Mouse (Mus musculus): Measurements from ENCODE around the gene Cdk8.

Gene Cdk8

GRCm38 (mm10) chr5:146240771-146241170 is 9.7 kb downstream of the Cdk8 start:
- peaks cover 31% of the 10 kb centered on the region for H3K4me1 ChIP-seq (replicated peaks; ENCODE audit: low read depth, low read length)
- no peak for TF ChIP-seq CTCF (conservative IDR thresholded peaks at IDR 0.05; ENCODE audit: low read length)
- TF ChIP-seq NANOG (IDR thresholded peaks at IDR 0.05; ENCODE audit: borderline replicate concordance, low read length) = no peak
- TF ChIP-seq POU5F1 (IDR thresholded peaks at IDR 0.05; ENCODE audit: borderline replicate concordance, low read length) = no peak
- H3K4me3 ChIP-seq (replicated peaks; ENCODE audit: low read length) = no peak overlapping the region
- no peaks in the 10 kb centered on the region for H3K9me3 ChIP-seq (ENCODE audit: low read length)
- H3K27me3 ChIP-seq (ENCODE audit: insufficient read depth, low read length) = no peaks in the 10 kb centered on the region
- peaks cover 7% of the 10 kb centered on the region for H3K36me3 ChIP-seq (ENCODE audit: insufficient read depth, low read length)

GRCm38 (mm10) chr5:146241202-146241601 is 10.2 kb downstream of the Cdk8 start:
- TF ChIP-seq NANOG (IDR thresholded peaks at IDR 0.05; ENCODE audit: borderline replicate concordance, low read length) = no peak
- TF ChIP-seq CTCF (conservative IDR thresholded peaks at IDR 0.05; ENCODE audit: low read length) = no peak
- TF ChIP-seq POU5F1 (IDR thresholded peaks at IDR 0.05; ENCODE audit: borderline replicate concordance, low read length) = no peak
- H3K4me3 ChIP-seq (replicated peaks; ENCODE audit: low read length) = no peak overlapping the region
- peaks cover 6% of the 10 kb centered on the region; the same call in 1 of the 2 replicates for H3K36me3 ChIP-seq (ENCODE audit: insufficient read depth, low read length)

GRCm38 (mm10) chr5:146245193-146245592 is 14.2 kb downstream of the Cdk8 start:
- no peaks in the 10 kb centered on the region for H3K27me3 ChIP-seq (ENCODE audit: insufficient read depth, low read length)
- no peak overlapping the region for H3K4me3 ChIP-seq (replicated peaks; ENCODE audit: low read length)
- no peaks in the 10 kb centered on the region for H3K9me3 ChIP-seq (ENCODE audit: low read length)
- TF ChIP-seq NANOG (IDR thresholded peaks at IDR 0.05; ENCODE audit: borderline replicate concordance, low read length) (no peak), CTCF (conservative IDR thresholded peaks at IDR 0.05; ENCODE audit: low read length) (no peak), POU5F1 (IDR thresholded peaks at IDR 0.05; ENCODE audit: borderline replicate concordance, low read length) (no peak)
- H3K4me1 ChIP-seq (replicated peaks; ENCODE audit: low read depth, low read length) = peaks cover 25% of the 10 kb centered on the region
- peaks cover 12% of the 10 kb centered on the region for H3K36me3 ChIP-seq (ENCODE audit: insufficient read depth, low read length)

More at GRCm38 (mm10) chr5:146241202-146241601, 10.2 kb downstream of the Cdk8 start:
- H3K9me3 ChIP-seq (ENCODE audit: low read length) = no peaks in the 10 kb centered on the region
- peaks cover 30% of the 10 kb centered on the region for H3K4me1 ChIP-seq (replicated peaks; ENCODE audit: low read depth, low read length)
- H3K27me3 ChIP-seq (ENCODE audit: insufficient read depth, low read length) = no peaks in the 10 kb centered on the region

- H3K9me3 ChIP-seq (ENCODE audit: low read length) = no peaks in the 10 kb centered on the region
- no peak for TF ChIP-seq CTCF (conservative IDR thresholded peaks at IDR 0.05; ENCODE audit: low read length)
- TF ChIP-seq POU5F1 (IDR thresholded peaks at IDR 0.05; ENCODE audit: borderline replicate concordance, low read length) = no peak
- no peak for TF ChIP-seq NANOG (IDR thresholded peaks at IDR 0.05; ENCODE audit: borderline replicate concordance, low read length)
- H3K36me3 ChIP-seq (ENCODE audit: insufficient read depth, low read length) = peaks cover 12% of the 10 kb centered on the region
- H3K27me3 ChIP-seq (ENCODE audit: insufficient read depth, low read length) = no peaks in the 10 kb centered on the region
- H3K4me1 ChIP-seq (replicated peaks; ENCODE audit: low read depth, low read length) = peaks cover 25% of the 10 kb centered on the region
- H3K4me3 ChIP-seq (replicated peaks; ENCODE audit: low read length) = no peak overlapping the region
Measured at GRCm38 (mm10) chr5:146245646-146246370, 14.8 kb downstream of the Cdk8 start.

GRCm38 (mm10) chr5:146246386-146246785 is 15.4 kb downstream of the Cdk8 start:
- no peak overlapping the region for H3K4me3 ChIP-seq (replicated peaks; ENCODE audit: low read length)
- H3K27me3 ChIP-seq (ENCODE audit: insufficient read depth, low read length) = no peaks in the 10 kb centered on the region
- peaks cover 12% of the 10 kb centered on the region for H3K36me3 ChIP-seq (ENCODE audit: insufficient read depth, low read length)
- no peaks in the 10 kb centered on the region for H3K9me3 ChIP-seq (ENCODE audit: low read length)
- H3K4me1 ChIP-seq (replicated peaks; ENCODE audit: low read depth, low read length) = peaks cover 25% of the 10 kb centered on the region
- TF ChIP-seq NANOG (IDR thresholded peaks at IDR 0.05; ENCODE audit: borderline replicate concordance, low read length) (no peak), POU5F1 (IDR thresholded peaks at IDR 0.05; ENCODE audit: borderline replicate concordance, low read length) (no peak), CTCF (conservative IDR thresholded peaks at IDR 0.05; ENCODE audit: low read length) (no peak)

- H3K27me3 ChIP-seq (ENCODE audit: insufficient read depth, low read length) = no peaks in the 10 kb centered on the region
Measured at GRCm38 (mm10) chr5:146247709-146248108, 16.7 kb downstream of the Cdk8 start.

GRCm38 (mm10) chr5:146248746-146249145 is 17.7 kb downstream of the Cdk8 start:
- Histone ChIP-seq H3K4me1 (replicated peaks; ENCODE audit: low read depth, low read length) (peaks cover 18% of the 10 kb centered on the region), H3K4me3 (replicated peaks; ENCODE audit: low read length) (no peak overlapping the region), H3K27me3 (ENCODE audit: insufficient read depth, low read length) (no peaks in the 10 kb centered on the region), H3K36me3 (ENCODE audit: insufficient read depth, low read length) (peaks cover 15% of the 10 kb centered on the region), H3K9me3 (ENCODE audit: low read length) (no peaks in the 10 kb centered on the region)
- no peak for TF ChIP-seq POU5F1 (IDR thresholded peaks at IDR 0.05; ENCODE audit: borderline replicate concordance, low read length)
- TF ChIP-seq CTCF (conservative IDR thresholded peaks at IDR 0.05; ENCODE audit: low read length) = no peak
- no peak for TF ChIP-seq NANOG (IDR thresholded peaks at IDR 0.05; ENCODE audit: borderline replicate concordance, low read length)

More at GRCm38 (mm10) chr5:146247709-146248108, 16.7 kb downstream of the Cdk8 start:
- Histone ChIP-seq H3K4me3 (replicated peaks; ENCODE audit: low read length) (no peak overlapping the region), H3K9me3 (ENCODE audit: low read length) (no peaks in the 10 kb centered on the region), H3K4me1 (replicated peaks; ENCODE audit: low read depth, low read length) (peaks cover 25% of the 10 kb centered on the region), H3K36me3 (ENCODE audit: insufficient read depth, low read length) (peaks cover 12% of the 10 kb centered on the region)
- TF ChIP-seq CTCF (conservative IDR thresholded peaks at IDR 0.05; ENCODE audit: low read length) = no peak
- no peak for TF ChIP-seq NANOG (IDR thresholded peaks at IDR 0.05; ENCODE audit: borderline replicate concordance, low read length)
- no peak for TF ChIP-seq POU5F1 (IDR thresholded peaks at IDR 0.05; ENCODE audit: borderline replicate concordance, low read length)

- Histone ChIP-seq H3K36me3 (ENCODE audit: insufficient read depth, low read length) (peaks cover 18% of the 10 kb centered on the region), H3K9me3 (ENCODE audit: low read length) (no peaks in the 10 kb centered on the region), H3K27me3 (ENCODE audit: insufficient read depth, low read length) (no peaks in the 10 kb centered on the region), H3K4me1 (replicated peaks; ENCODE audit: low read depth, low read length) (0 out of 2 replicates have a peak, but pooled peaks cover 9% of the 10 kb centered on the region), H3K4me3 (replicated peaks; ENCODE audit: low read length) (no peak overlapping the region)
- TF ChIP-seq POU5F1 (IDR thresholded peaks at IDR 0.05; ENCODE audit: borderline replicate concordance, low read length) (no peak), CTCF (conservative IDR thresholded peaks at IDR 0.05; ENCODE audit: low read length) (no peak), NANOG (IDR thresholded peaks at IDR 0.05; ENCODE audit: borderline replicate concordance, low read length) (no peak)
Measured at GRCm38 (mm10) chr5:146250369-146251075, 19.5 kb downstream of the Cdk8 start.
